Mouse (Mus musculus): ENCODE measurements at regions not wholly inside any gene's neighbourhood (a gene's known extent, or its start where the extent isn't known, plus 50 kb on each side); places are given as distances from the start of the nearest gene placed in this dataset.
A peak's percentile ranks its signal among the peaks of the same experiment; 100 is the strongest.

DNA sequence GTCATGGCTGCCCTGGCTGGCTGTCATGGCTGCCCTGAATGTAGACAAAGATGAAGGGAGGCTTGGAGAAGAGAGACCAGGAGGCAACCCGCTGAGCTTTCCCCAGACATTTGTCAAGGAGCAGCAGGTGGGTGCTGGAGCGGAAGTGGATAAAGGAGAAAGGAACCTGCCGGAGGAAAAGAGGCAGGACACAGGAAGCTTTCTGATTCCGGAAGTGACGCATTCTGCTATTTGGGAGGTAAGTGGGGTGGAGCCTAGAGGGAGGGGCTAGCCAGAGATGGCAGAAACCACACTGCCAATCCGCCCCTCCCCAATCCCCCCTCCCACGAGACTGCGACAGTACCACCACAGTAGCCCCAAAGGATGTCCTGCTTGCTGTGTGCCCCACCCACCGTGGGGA, 80.1 kb downstream of the Gm572 start:
- H3K9me3 ChIP-seq (ENCODE audit: low read length), result no peaks in the 10 kb centered on the region
- no peaks in the 10 kb centered on the region for H3K36me3 ChIP-seq (ENCODE audit: insufficient read depth, low read length)
- no peaks in the 10 kb centered on the region for H3K27me3 ChIP-seq (ENCODE audit: insufficient read depth, low read length)
- no peak overlapping the region for H3K27ac ChIP-seq (ENCODE audit: low read length)
- H3K4me1 ChIP-seq (ENCODE audit: insufficient read depth, low read length), result no peaks in the 10 kb centered on the region; the same call in 1 of the 2 replicates
- 83% methylated on average over 9 of the region's 9 CpGs for WGBS
- H3K4me3 ChIP-seq (ENCODE audit: low read length), result no peak overlapping the region
- no peak for ATAC-seq (ENCODE audit: low FRiP score, low TSS enrichment)
- H3K4me2 ChIP-seq (replicated peaks; ENCODE audit: low read depth, low read length), result no peak overlapping the region
- H3K9ac ChIP-seq (replicated peaks; ENCODE audit: low read length), result no peak overlapping the region

DNA sequence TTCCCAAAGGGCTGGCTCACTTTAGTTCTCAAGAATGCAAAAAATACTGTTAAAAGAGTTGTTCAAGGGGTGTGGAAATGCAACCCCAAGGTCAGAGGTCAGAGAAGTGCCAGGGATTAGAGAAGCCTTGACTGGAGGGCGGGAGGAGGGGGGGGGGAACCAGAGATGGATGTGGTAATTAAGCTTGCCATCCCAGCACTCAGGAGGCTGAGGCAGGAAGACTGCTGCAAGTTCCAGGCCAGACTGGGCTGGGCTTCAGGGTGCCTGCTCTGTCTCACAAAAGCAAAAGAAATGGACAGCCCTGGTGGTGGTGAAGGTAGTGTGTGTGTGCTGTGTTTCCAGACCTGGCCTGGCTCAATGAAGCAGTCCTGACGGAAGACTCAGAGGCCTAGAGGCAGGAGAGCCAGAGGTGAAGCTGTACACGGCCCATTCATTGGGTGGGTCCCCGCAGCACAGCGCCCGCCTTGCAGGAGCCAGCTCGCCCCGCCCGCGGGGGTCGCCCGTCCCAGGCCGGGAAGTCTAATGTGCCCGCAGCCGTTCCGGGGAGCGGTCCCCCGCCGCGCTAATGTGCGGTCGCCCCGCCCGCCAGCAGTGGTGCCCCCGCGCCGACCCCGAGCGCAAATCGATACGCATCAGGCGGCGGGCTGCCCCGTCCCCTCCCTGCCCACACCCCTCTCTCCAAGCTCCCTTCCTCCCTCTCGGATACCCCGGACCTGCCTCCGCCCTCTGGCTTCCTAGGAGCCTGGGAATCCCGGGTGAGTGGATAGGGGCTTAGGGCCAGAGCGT, 80.1 kb upstream of the Casz1 start:
- H3K36me3 ChIP-seq (ENCODE audit: insufficient read depth, low read length), result no peaks in the 10 kb centered on the region
- H3K4me3 ChIP-seq (ENCODE audit: low read length), result peak overlapping the region; percentile 44
- peak overlapping the region; percentile 70 for H3K4me2 ChIP-seq (replicated peaks; ENCODE audit: low read depth, low read length)
- peak overlapping the region; percentile 50 for H3K9ac ChIP-seq (replicated peaks; ENCODE audit: low read length)
- H3K27ac ChIP-seq (ENCODE audit: low read length), result no peak overlapping the region
- H3K27me3 ChIP-seq (ENCODE audit: insufficient read depth, low read length), result no peaks in the 10 kb centered on the region
- H3K9me3 ChIP-seq (ENCODE audit: low read length), result no peaks in the 10 kb centered on the region
- WGBS, result 5% methylated on average over 37 of the region's 39 CpGs
- no peaks in the 10 kb centered on the region; the same call in 1 of the 2 replicates for H3K4me1 ChIP-seq (ENCODE audit: insufficient read depth, low read length)
- ATAC-seq (ENCODE audit: low FRiP score, low TSS enrichment), result peak; percentile 44; the same call in 1 of the 2 replicates

GRCm38 (mm10) chr4:148728800-148729199, 75.4 kb upstream of the Casz1 start:
- Histone ChIP-seq H3K4me1 (ENCODE audit: insufficient read depth, low read length) (peaks cover 8% of the 10 kb centered on the region; the same call in 1 of the 2 replicates), H3K4me2 (replicated peaks; ENCODE audit: low read depth, low read length) (no peak overlapping the region), H3K27ac (ENCODE audit: low read length) (no peak overlapping the region), H3K9me3 (ENCODE audit: low read length) (no peaks in the 10 kb centered on the region), H3K27me3 (ENCODE audit: insufficient read depth, low read length) (no peaks in the 10 kb centered on the region; the same call in 1 of the 2 replicates), H3K9ac (replicated peaks; ENCODE audit: low read length) (no peak overlapping the region), H3K36me3 (ENCODE audit: insufficient read depth, low read length) (no peaks in the 10 kb centered on the region), H3K4me3 (ENCODE audit: low read length) (no peak overlapping the region)
- no peak for ATAC-seq (ENCODE audit: low FRiP score, low TSS enrichment)
- 67% methylated on average over 5 of the region's 5 CpGs for WGBS

DNA sequence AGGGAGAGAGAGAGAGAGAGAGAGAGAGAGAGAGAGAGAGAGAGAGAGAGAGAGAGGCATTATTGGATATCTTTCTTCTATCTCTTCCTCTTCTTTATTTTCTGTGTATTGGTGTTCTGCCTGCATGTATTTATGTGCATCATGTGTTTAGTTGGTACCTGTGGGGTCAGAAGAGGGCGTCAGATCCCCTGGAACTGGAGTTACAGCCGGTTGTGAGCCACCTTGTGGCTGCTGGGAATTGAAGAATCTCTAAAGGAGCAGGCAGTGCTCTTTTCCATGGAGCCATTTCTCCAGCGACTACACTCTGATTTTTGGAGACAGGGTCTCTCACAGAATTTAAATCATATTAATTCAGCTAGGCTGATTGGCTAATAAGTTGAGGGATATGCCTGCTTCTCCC, 72.6 kb upstream of the Casz1 start:
- 72% methylated on average over 3 of the region's 3 CpGs for WGBS
- Histone ChIP-seq H3K4me1 (ENCODE audit: insufficient read depth, low read length) (peaks cover 21% of the 10 kb centered on the region), H3K4me2 (replicated peaks; ENCODE audit: low read depth, low read length) (no peak overlapping the region), H3K36me3 (ENCODE audit: insufficient read depth, low read length) (no peaks in the 10 kb centered on the region), H3K4me3 (ENCODE audit: low read length) (no peak overlapping the region), H3K9me3 (ENCODE audit: low read length) (no peaks in the 10 kb centered on the region), H3K27me3 (ENCODE audit: insufficient read depth, low read length) (no peaks in the 10 kb centered on the region; the same call in 1 of the 2 replicates), H3K27ac (ENCODE audit: low read length) (no peak overlapping the region), H3K9ac (replicated peaks; ENCODE audit: low read length) (no peak overlapping the region)
- no peak for ATAC-seq (ENCODE audit: low FRiP score, low TSS enrichment)

DNA sequence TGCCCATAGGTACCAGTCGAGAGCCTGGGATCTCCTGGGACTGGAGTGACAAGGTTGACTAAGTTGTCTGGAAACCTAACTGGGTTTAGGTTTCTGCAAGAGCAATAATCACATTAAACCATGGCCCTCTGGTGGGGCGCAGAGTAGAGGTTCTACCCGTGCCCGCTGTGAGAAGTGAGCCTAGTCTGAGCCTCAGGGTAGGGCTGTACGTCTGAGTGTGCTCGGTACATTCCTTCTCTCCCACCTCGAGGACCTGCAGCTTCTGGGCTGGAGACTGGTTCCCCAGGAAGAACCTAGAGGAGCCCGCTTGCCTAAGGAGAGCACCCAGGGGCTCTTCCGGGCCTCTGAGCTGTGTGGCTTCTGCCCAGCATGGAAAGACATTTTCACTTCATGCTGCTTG, 70.2 kb upstream of the Casz1 start:
- Histone ChIP-seq H3K27ac (ENCODE audit: low read length) (no peak overlapping the region), H3K36me3 (ENCODE audit: insufficient read depth, low read length) (no peaks in the 10 kb centered on the region), H3K9me3 (ENCODE audit: low read length) (no peaks in the 10 kb centered on the region), H3K4me2 (replicated peaks; ENCODE audit: low read depth, low read length) (no peak overlapping the region), H3K9ac (replicated peaks; ENCODE audit: low read length) (no peak overlapping the region), H3K4me3 (ENCODE audit: low read length) (no peak overlapping the region), H3K4me1 (ENCODE audit: insufficient read depth, low read length) (peaks cover 23% of the 10 kb centered on the region), H3K27me3 (ENCODE audit: insufficient read depth, low read length) (no peaks in the 10 kb centered on the region; the same call in 1 of the 2 replicates)
- ATAC-seq (ENCODE audit: low FRiP score, low TSS enrichment), result 0 out of 2 replicates have a peak, but pooled peaks have one; percentile 14
- 71% methylated on average over 9 of the region's 9 CpGs for WGBS

DNA sequence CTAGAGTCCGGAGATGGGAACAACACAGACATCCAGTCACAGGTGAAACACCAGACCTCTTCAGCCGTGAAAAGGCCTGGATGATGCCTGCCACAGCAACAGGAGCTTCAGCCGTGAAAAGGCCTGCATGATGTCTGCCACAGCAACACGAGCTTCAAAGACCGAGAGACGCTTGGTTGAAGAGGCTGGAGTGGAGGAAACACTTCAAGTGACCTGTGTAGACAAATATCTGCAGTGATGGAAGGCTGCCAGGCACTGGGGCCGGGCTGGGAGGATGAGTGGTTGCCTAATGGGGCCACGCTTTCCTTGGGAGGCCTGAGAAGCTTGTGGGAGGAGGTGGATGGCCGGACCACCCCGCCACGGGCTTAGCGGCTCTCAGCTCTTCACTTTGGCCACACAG, 69.7 kb upstream of the Casz1 start:
- 0 out of 2 replicates have a peak, but pooled peaks have one; percentile 11 for ATAC-seq (ENCODE audit: low FRiP score, low TSS enrichment)
- Histone ChIP-seq H3K4me1 (ENCODE audit: insufficient read depth, low read length) (peaks cover 25% of the 10 kb centered on the region), H3K9ac (replicated peaks; ENCODE audit: low read length) (no peak overlapping the region), H3K27me3 (ENCODE audit: insufficient read depth, low read length) (no peaks in the 10 kb centered on the region; the same call in 1 of the 2 replicates), H3K4me3 (ENCODE audit: low read length) (no peak overlapping the region), H3K9me3 (ENCODE audit: low read length) (no peaks in the 10 kb centered on the region), H3K27ac (ENCODE audit: low read length) (no peak overlapping the region), H3K36me3 (ENCODE audit: insufficient read depth, low read length) (no peaks in the 10 kb centered on the region), H3K4me2 (replicated peaks; ENCODE audit: low read depth, low read length) (no peak overlapping the region)
- WGBS, result 25% methylated on average over 12 of the region's 12 CpGs

- Histone ChIP-seq H3K4me1 (ENCODE audit: insufficient read depth, low read length) (peaks cover 25% of the 10 kb centered on the region), H3K27ac (ENCODE audit: low read length) (no peak overlapping the region), H3K9me3 (ENCODE audit: low read length) (no peaks in the 10 kb centered on the region), H3K4me2 (replicated peaks; ENCODE audit: low read depth, low read length) (no peak overlapping the region), H3K9ac (replicated peaks; ENCODE audit: low read length) (no peak overlapping the region), H3K27me3 (ENCODE audit: insufficient read depth, low read length) (no peaks in the 10 kb centered on the region), H3K4me3 (ENCODE audit: low read length) (no peak overlapping the region), H3K36me3 (ENCODE audit: insufficient read depth, low read length) (no peaks in the 10 kb centered on the region)
- WGBS, result 51% methylated on average over 13 of the region's 13 CpGs
- no peak for ATAC-seq (ENCODE audit: low FRiP score, low TSS enrichment)
These were observed 65.4 kb upstream of the Casz1 start for GRCm38 (mm10) chr4:148738601-148739530.

- 4% methylated on average over 52 of the region's 65 CpGs for WGBS
These were observed 61.4 kb upstream of the Casz1 start for GRCm38 (mm10) chr4:148742549-148743413.

GRCm38 (mm10) chr4:148743414-148743844, 60.8 kb upstream of the Casz1 start:
- Histone ChIP-seq H3K9ac (replicated peaks; ENCODE audit: low read length) (no peak overlapping the region), H3K27me3 (ENCODE audit: insufficient read depth, low read length) (0 out of 2 replicates have a peak, but pooled peaks cover 8% of the 10 kb centered on the region), H3K9me3 (ENCODE audit: low read length) (no peaks in the 10 kb centered on the region), H3K4me1 (ENCODE audit: insufficient read depth, low read length) (peaks cover 16% of the 10 kb centered on the region), H3K4me3 (ENCODE audit: low read length) (no peak overlapping the region), H3K4me2 (replicated peaks; ENCODE audit: low read depth, low read length) (peak overlapping the region; percentile 91; the same call in 1 of the 2 replicates), H3K27ac (ENCODE audit: low read length) (no peak overlapping the region), H3K36me3 (ENCODE audit: insufficient read depth, low read length) (no peaks in the 10 kb centered on the region)
- no peak for ATAC-seq (ENCODE audit: low FRiP score, low TSS enrichment)
- 24% methylated on average over 11 of the region's 11 CpGs for WGBS

More at GRCm38 (mm10) chr4:148742549-148743413, 61.4 kb upstream of the Casz1 start:
- Histone ChIP-seq H3K36me3 (ENCODE audit: insufficient read depth, low read length) (no peaks in the 10 kb centered on the region), H3K4me1 (ENCODE audit: insufficient read depth, low read length) (peaks cover 16% of the 10 kb centered on the region), H3K9ac (replicated peaks; ENCODE audit: low read length) (peak overlapping the region; percentile 68), H3K4me3 (ENCODE audit: low read length) (peak overlapping the region; percentile 50), H3K9me3 (ENCODE audit: low read length) (no peaks in the 10 kb centered on the region), H3K4me2 (replicated peaks; ENCODE audit: low read depth, low read length) (peak overlapping the region; percentile 91), H3K27me3 (ENCODE audit: insufficient read depth, low read length) (0 out of 2 replicates have a peak, but pooled peaks cover 8% of the 10 kb centered on the region), H3K27ac (ENCODE audit: low read length) (no peak overlapping the region)
- ATAC-seq (ENCODE audit: low FRiP score, low TSS enrichment), result peak; percentile 55
